Mouse (Mus musculus) neural tube, embryonic 15.5 days (tissue): ENCODE results near the gene Srgap3. TPM values are rescaled to one million over a fixed set of nuclear protein-coding genes. Genes with fewer than 3 reads are reported as not detected.

ENCODE experiments used
- ATAC-seq: fragments of 200-750 bp; cut with Nextera tagmentation; 2 replicates; pipeline ENCODE4 v1.8.0; 2017; ENCODE audit warnings: mild to moderate bottlenecking, moderate TSS enrichment, moderate library complexity; ENCODE audit not compliant: low FRiP score
- H3K27ac ChIP-seq: fragments of 300-500 bp; sonication (generic); replicated peaks from 2 replicates; pipeline ENCODE4 v1.5.1; 2015; ENCODE audit warnings: mild to moderate bottlenecking, inconsistent platforms
- H3K27me3 ChIP-seq: fragments of 300-500 bp; sonication (generic); replicated peaks from 2 replicates; pipeline ENCODE4 v1.6.1; 2015; ENCODE audit warnings: inconsistent platforms
- H3K36me3 ChIP-seq: fragments of 300-500 bp; sonication (generic); 2 replicates; pipeline ENCODE4 v1.6.1; 2015; ENCODE audit warnings: inconsistent platforms
- H3K4me1 ChIP-seq: fragments of 300-500 bp; sonication (generic); 2 replicates; pipeline ENCODE4 v1.6.1; 2015; ENCODE audit warnings: inconsistent platforms
- H3K4me2 ChIP-seq: fragments of 300-500 bp; sonication (generic); 2 replicates; pipeline ENCODE4 v1.6.1; 2015; ENCODE audit warnings: inconsistent platforms, mild to moderate bottlenecking, moderate library complexity
- H3K4me3 ChIP-seq: fragments of 300-500 bp; sonication (generic); replicated peaks from 2 replicates; pipeline ENCODE4 v1.5.1; 2015; ENCODE audit warnings: mild to moderate bottlenecking, inconsistent platforms
- H3K9ac ChIP-seq: fragments of 300-500 bp; sonication (generic); replicated peaks from 2 replicates; pipeline ENCODE4 v1.6.1; 2015; ENCODE audit warnings: mild to moderate bottlenecking, inconsistent platforms
- H3K9me3 ChIP-seq: fragments of 300-500 bp; sonication (generic); replicated peaks from 2 replicates; pipeline ENCODE4 v1.6.1; 2016; ENCODE audit warnings: inconsistent platforms
- WGBS: fragments of 180-500 bp; shearing (Covaris S2); methylation state at CpG from one replicate; pipeline ENCODE4 v1.1.7; 2015; ENCODE audit warnings: mixed read lengths; 5-methylcytosine and 5-hydroxymethylcytosine counted together
- polyA plus RNA-seq: library from polyadenylated mRNA; unstranded; fragments of >200 nt; fragmentation: Nextera tagmentation; extraction: Ambion mirVana; gene quantifications from 2 replicates; pipeline ENCODE4 v1.2.1, GENCODE M21; 2015

Gene Srgap3
- polyA plus RNA-seq, 1 experiment from 2014 or later = 26.3 TPM

DNA sequence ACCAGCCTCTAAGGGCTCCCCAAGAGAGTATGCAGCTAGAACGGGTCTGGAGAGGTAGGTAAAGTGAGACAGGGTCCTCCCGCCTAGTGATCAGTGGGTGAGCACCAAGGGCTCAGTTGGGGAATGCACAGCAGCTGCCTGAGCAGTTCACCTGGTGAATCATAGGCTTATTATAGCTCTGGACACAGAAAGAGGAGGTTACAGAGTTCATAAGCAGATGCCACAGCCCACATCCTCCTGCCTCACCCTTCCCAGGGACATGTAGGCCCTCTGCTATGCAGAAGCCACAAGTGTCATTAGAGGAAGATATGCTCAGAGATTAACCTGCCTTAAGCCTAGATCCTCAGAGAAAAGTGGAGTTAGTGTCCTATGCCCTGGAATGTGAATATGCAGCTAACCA lies 1.4 kb upstream of the Srgap3 start:
- WGBS = 67% methylated on average over 2 of the region's 2 CpGs
- H3K4me1 ChIP-seq = peaks cover 31% of the 10 kb centered on the region
- no peak overlapping the region for H3K9ac ChIP-seq
- H3K9me3 ChIP-seq = no peaks in the 10 kb centered on the region
- ATAC-seq = no peak
- peak overlapping the region; percentile 98 for H3K27ac ChIP-seq
- no peak overlapping the region for H3K4me2 ChIP-seq
- no peak overlapping the region for H3K4me3 ChIP-seq
- no peaks in the 10 kb centered on the region for H3K36me3 ChIP-seq
- no peaks in the 10 kb centered on the region for H3K27me3 ChIP-seq

DNA sequence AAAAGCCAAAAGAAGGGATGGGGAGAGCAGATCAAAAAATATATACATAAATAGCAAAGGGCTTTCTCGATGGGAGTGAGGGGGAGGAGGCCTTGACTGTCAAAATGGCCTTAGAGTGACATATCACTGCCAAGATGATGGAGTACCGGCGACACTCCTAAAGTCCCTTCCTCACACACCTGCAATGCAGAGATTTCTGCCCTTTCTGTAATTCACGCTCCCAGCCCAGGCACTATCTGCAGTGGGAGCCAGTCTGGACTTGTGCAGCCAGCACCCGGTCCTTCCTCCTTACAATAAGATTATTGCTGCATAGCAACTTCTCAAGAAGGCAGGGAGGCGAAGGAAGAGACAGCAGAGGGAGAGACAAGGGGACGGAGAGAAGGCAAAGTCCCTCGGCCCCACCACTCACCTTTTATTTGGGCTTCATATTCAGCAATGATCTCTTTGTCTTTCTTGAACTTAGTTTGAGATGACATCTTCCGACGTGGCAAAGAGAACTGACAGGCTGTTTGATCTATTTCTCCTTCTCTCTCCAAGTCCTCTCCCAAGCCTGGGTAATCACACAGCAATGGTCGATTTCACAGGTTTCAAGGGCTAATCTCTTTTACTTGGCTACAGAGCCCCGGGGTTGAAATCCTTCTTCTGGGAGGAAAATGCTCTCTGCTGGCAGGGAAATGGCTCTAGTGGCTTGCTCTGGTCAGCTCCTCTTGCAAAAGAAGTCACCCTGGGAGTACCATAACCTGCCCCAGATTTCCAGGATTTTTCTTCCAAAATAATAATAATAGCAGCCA lies 850 bp downstream of the Srgap3 start:
- Histone ChIP-seq H3K4me1 (peaks cover 49% of the 10 kb centered on the region), H3K9me3 (no peaks in the 10 kb centered on the region), H3K27ac (peak overlapping the region; percentile 98), H3K9ac (peak overlapping the region; percentile 68), H3K36me3 (0 out of 2 replicates have a peak, but pooled peaks cover 2% of the 10 kb centered on the region), H3K4me3 (peak overlapping the region; percentile 58), H3K4me2 (peak overlapping the region; percentile 69), H3K27me3 (no peaks in the 10 kb centered on the region)
- WGBS = 3% methylated on average over 12 of the region's 12 CpGs
- peak; percentile 36 for ATAC-seq

DNA sequence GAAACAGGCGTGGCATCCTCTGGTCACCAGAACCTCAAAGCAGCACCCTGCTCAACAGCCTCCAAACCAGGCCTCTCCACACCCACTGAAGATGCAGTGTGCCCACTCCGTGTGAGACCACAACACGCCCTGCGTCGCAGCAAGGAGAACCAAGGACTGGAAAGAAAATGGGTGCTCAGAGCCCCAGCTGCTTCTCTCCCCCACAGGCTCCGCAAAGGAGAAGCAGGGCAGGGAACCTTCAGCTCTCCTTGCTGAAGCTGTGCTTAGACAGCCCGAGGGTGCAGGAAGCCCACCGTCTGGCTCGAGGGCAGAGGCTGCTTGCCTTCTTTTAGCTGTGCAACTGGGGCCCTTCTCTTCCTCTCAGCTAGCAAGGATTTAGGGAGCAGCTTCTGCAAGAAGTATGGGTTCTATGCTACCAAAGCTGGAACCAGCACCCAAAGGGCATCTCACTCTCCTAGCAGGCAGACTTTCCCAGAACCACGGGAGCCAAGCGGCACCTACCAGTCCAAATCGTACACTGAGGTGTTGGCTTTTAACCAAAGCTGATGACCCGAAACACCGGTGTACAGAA lies 1.8 kb downstream of the Srgap3 start:
- H3K9ac ChIP-seq = peak overlapping the region; percentile 68
- no peaks in the 10 kb centered on the region for H3K9me3 ChIP-seq
- 0 out of 2 replicates have a peak, but pooled peaks cover 2% of the 10 kb centered on the region for H3K36me3 ChIP-seq
- H3K4me3 ChIP-seq = peak overlapping the region; percentile 58
- 5% methylated on average over 14 of the region's 14 CpGs for WGBS
- H3K27me3 ChIP-seq = no peaks in the 10 kb centered on the region
- H3K4me2 ChIP-seq = peak overlapping the region; percentile 69
- H3K27ac ChIP-seq = peak overlapping the region; percentile 98
- ATAC-seq = peak; percentile 28; the same call in 1 of the 2 replicates
- peaks cover 59% of the 10 kb centered on the region for H3K4me1 ChIP-seq

DNA sequence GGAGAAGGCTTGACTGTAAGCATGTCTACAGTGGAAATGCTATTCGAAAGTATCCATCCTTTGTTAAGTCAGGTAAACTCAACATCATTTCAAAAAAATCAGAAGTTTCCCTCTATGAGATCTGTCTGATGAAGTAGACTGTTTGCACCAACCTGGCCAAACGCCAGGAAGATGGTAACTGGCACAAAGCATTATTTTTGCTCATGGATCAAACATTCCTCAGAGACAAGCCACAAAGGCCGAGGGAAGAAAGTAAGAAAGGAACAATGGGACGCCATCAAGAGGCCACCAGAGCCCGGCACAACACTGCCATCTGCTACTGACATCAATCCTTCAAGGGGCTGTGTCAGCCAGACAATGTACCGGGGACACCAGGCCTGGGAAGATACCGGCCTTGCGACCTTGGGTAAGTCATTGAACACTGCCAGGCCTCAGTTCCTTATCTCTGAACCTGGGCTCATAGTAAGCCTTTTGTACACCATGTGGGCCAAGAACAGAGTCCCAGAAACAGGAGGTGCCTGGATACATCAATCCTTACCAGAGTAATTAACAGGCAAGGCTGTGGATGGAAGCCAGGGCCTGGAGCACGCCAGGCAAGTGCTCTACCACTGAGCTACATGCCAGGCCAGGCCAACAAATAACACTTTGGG lies 3.3 kb downstream of the Srgap3 start:
- H3K4me1 ChIP-seq = peaks cover 68% of the 10 kb centered on the region
- no peak for ATAC-seq
- H3K4me3 ChIP-seq = peak overlapping the region; percentile 58
- H3K27ac ChIP-seq = peak overlapping the region; percentile 98
- H3K4me2 ChIP-seq = peak overlapping the region; percentile 69
- 18% methylated on average over 9 of the region's 9 CpGs for WGBS
- H3K27me3 ChIP-seq = no peaks in the 10 kb centered on the region
- no peaks in the 10 kb centered on the region for H3K9me3 ChIP-seq
- H3K9ac ChIP-seq = peak overlapping the region; percentile 34; the same call in 1 of the 2 replicates
- 0 out of 2 replicates have a peak, but pooled peaks cover 5% of the 10 kb centered on the region for H3K36me3 ChIP-seq

DNA sequence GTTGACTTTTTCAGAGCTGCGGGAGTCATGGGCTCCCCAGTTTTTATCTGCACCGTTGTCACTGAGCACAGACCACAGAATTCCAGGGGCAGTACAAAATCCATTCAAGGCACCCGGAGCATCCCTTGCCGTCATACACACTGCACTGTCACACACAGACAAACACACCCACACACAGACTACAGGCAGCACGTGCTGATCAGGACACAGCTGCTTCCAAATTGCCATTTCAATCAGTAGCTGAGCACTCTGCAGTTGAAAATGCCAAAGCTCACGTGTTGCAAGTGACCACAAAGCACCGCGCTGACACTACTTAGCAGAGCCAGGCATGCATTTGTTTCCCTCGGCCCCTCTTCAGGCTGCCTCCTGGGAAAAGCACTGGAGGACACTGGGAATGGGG lies 7.8 kb downstream of the Srgap3 start:
- H3K4me2 ChIP-seq = 0 out of 2 replicates have a peak overlapping the region, but pooled peaks have one; percentile 11
- no peak for ATAC-seq

DNA sequence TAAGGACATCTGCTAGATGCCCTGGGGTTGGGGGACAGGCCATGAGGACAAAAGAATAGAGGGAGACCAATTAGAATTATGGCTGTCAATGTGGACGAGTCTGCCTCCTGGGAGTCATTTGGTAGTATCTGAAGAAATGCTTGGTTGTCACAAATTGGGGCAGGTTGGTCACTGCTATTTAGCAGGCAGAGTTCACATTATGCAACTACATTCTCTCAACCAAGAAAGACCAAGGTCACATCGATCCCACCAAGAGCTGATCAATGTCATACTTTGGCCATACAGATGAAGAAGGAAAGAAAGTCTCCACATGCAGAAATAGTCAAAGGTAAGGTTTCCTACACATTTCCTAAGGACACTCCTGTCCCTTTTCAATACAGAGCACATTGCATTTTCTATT lies 9.3 kb downstream of the Srgap3 start:
- Histone ChIP-seq H3K4me1 (peaks cover 66% of the 10 kb centered on the region), H3K27me3 (no peaks in the 10 kb centered on the region), H3K27ac (no peak overlapping the region), H3K4me3 (no peak overlapping the region), H3K9me3 (no peaks in the 10 kb centered on the region), H3K4me2 (no peak overlapping the region), H3K36me3 (0 out of 2 replicates have a peak, but pooled peaks cover 5% of the 10 kb centered on the region), H3K9ac (no peak overlapping the region)
- 53% methylated on average over 2 of the region's 2 CpGs for WGBS
- ATAC-seq = no peak

More for the DNA sequence above, 7.8 kb downstream of the Srgap3 start:
- Histone ChIP-seq H3K9me3 (no peaks in the 10 kb centered on the region), H3K27ac (no peak overlapping the region), H3K4me3 (no peak overlapping the region), H3K27me3 (no peaks in the 10 kb centered on the region), H3K9ac (no peak overlapping the region), H3K36me3 (0 out of 2 replicates have a peak, but pooled peaks cover 5% of the 10 kb centered on the region), H3K4me1 (peaks cover 66% of the 10 kb centered on the region)
- 67% methylated on average over 9 of the region's 9 CpGs for WGBS

DNA sequence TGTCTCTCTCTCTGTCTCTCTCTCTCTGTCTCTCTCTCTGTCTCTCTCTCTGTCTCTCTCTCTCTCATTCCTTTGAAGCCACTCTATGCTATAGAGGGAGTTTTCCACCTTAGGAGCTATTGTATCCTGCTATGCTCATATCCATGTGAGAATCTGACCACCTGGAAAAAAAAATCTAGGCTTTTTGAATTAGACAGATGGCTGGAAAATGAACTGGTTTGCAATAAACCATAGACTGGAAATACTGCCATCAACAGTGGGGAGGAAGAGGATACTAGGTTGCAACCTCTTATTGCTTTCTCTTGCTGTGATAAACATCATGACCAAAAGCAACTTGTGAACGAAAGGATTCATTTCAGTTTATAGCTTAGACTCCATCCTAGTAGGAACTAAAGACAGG lies 12.6 kb downstream of the Srgap3 start:
- ATAC-seq = no peak
- Histone ChIP-seq H3K9ac (no peak overlapping the region), H3K4me1 (peaks cover 66% of the 10 kb centered on the region), H3K27ac (no peak overlapping the region), H3K4me2 (no peak overlapping the region), H3K27me3 (no peaks in the 10 kb centered on the region), H3K4me3 (no peak overlapping the region), H3K36me3 (no peaks in the 10 kb centered on the region), H3K9me3 (no peaks in the 10 kb centered on the region)
- WGBS = 67% methylated on average over 1 of the region's 1 CpGs

DNA sequence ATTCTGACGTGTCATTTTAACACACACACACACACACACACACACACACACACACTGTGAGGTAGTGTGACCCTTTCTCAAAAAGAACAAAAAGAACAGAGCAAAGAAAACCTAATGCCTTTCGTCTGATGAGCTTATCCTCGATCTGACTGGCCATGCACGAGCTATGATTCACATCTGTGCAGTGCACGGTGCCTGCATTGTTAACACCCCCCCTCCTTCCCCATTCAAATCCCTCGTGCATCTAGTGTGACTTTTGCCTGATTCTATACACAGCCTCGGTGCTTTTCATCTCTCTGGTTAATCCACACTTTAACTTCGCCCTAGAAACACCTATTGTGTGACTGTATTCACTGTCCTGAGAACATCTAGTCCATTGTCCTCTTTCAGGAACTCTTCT lies 14.5 kb downstream of the Srgap3 start:
- Histone ChIP-seq H3K4me2 (no peak overlapping the region), H3K36me3 (no peaks in the 10 kb centered on the region), H3K27me3 (no peaks in the 10 kb centered on the region), H3K27ac (no peak overlapping the region), H3K4me1 (peaks cover 65% of the 10 kb centered on the region), H3K9ac (no peak overlapping the region), H3K9me3 (no peaks in the 10 kb centered on the region), H3K4me3 (no peak overlapping the region)
- no peak for ATAC-seq
- WGBS = 30% methylated on average over 8 of the region's 8 CpGs

DNA sequence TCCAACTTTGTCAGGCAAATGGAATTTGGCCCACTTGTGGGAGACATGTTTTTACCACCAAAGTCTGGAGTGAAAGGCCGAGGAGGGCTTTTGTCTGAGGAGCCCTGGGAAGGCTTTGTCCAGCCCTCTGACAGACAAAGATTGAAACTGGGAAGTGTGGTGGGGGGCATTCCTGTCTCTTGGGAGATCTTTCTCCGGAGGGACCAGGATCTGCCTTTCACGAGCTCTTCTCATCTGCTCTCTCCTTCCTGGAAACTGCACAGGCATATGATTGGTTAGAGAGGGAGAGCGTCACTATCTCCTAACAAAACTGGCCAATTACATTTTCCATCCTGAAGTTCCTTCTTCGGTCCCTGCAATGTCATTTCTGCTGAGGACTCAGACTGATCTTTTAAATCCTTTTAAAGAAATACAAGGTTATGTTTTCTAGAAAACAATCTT lies 17.0 kb downstream of the Srgap3 start:
- no peak overlapping the region for H3K4me3 ChIP-seq
- H3K9ac ChIP-seq = no peak overlapping the region
- no peaks in the 10 kb centered on the region for H3K36me3 ChIP-seq
- ATAC-seq = peak; percentile 72
- H3K4me2 ChIP-seq = peak overlapping the region; percentile 48
- WGBS = 8% methylated on average over 5 of the region's 5 CpGs
- H3K9me3 ChIP-seq = no peaks in the 10 kb centered on the region
- no peaks in the 10 kb centered on the region for H3K27me3 ChIP-seq
- H3K27ac ChIP-seq = peak overlapping the region; percentile 74
- H3K4me1 ChIP-seq = peaks cover 84% of the 10 kb centered on the region

DNA sequence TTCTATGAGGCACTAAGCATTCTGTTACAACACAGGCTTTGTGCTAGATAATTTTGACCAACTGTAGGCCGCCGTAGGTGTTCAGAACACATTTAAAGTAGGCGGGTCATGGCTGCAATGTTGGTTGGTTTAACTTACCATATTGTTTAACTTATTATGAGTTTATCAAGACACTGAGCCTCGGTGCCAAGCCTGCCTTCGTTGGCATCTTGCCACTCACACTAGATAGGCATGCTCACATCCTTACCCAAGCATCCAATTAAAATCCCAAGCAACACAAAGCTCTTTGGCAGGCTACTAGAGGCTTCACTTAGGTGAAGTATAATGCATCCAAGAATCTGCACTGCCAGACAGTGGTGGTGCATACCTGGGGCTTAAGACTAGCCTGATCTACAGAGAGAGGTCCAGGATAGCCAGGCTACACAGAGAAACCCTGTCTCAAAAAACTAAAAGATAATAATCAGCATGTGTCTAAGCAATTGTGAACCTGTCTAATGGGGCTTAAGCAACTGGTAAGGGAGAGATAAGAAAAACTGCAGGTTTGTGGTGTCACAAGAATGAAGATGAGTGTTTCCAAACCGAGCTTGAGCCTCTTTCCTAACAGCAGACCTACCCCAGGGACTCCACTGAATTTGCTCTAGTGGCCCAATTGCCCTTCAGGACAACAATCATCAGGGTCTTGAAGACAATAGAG lies 17.6 kb downstream of the Srgap3 start:
- peak overlapping the region; percentile 48 for H3K4me2 ChIP-seq
- H3K4me3 ChIP-seq = no peak overlapping the region
- 71% methylated on average over 6 of the region's 6 CpGs for whole genome bisulfite sequencing
- no peak for ATAC-seq
- H3K9ac ChIP-seq = no peak overlapping the region
- H3K9me3 ChIP-seq = no peaks in the 10 kb centered on the region
- no peaks in the 10 kb centered on the region for H3K36me3 ChIP-seq
- H3K27ac ChIP-seq = peak overlapping the region; percentile 74
- no peaks in the 10 kb centered on the region for H3K27me3 ChIP-seq
- H3K4me1 ChIP-seq = peaks cover 86% of the 10 kb centered on the region

DNA sequence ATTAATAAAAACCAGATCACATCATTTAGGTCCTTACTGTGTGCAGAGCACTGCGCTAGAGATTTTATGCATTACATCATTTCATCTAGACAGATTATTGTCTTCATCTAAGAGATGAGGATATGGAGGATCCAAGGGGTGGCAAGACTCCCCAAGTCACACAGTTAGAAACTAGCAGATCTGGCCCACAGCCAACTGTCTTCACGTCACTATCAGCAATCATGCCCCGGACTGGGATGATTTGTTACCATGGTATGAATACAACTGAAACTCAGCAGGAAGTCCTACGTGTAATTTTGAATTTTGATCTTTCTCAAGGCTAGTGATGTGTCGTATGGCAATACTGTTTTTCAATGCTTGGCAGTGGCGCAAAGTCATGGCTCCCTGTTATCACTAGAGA lies 18.2 kb downstream of the Srgap3 start:
- 70% methylated on average over 6 of the region's 6 CpGs for WGBS
- Histone ChIP-seq H3K27me3 (no peaks in the 10 kb centered on the region), H3K4me1 (peaks cover 86% of the 10 kb centered on the region), H3K27ac (no peak overlapping the region), H3K4me2 (no peak overlapping the region), H3K4me3 (no peak overlapping the region), H3K36me3 (no peaks in the 10 kb centered on the region), H3K9me3 (no peaks in the 10 kb centered on the region), H3K9ac (no peak overlapping the region)
- ATAC-seq = no peak
